Mouse (Mus musculus) CH12.LX (cell line): ENCODE results near the gene Src. TPM values are rescaled to one million over a fixed set of nuclear protein-coding genes. Genes with fewer than 3 reads are reported as not detected.

Experiments
- DNase-seq: peaks from one replicate; pipeline ENCODE4 v3.0.0-alpha.2; 2013; ENCODE audit errors: extremely low read depth
- H3K27ac ChIP-seq: 2 replicates; pipeline ENCODE4 v1.5.1; 2012; ENCODE audit warnings: low read depth, mild to moderate bottlenecking, control low read depth, moderate library complexity; ENCODE audit not compliant: insufficient read depth
- H3K27me3 ChIP-seq: replicated peaks from 2 replicates; pipeline ENCODE3; 2012; ENCODE audit warnings: inconsistent platforms
- H3K36me3 ChIP-seq, 2 experiments: replicated peaks in 1 of 2; 2 replicates each; pipeline versions ENCODE3 to v1.6.1; 2012; ENCODE audit warnings: inconsistent platforms in 1 of 2, low read length in 1 of 2, mild to moderate bottlenecking in 1 of 2, mixed read lengths in 1 of 2, moderate library complexity in 1 of 2; ENCODE audit not compliant: control insufficient read depth in 1 of 2, insufficient read depth in 1 of 2
- H3K4me1 ChIP-seq, 2 experiments: 2 replicates each; pipeline ENCODE4 v1.6.1; 2012; ENCODE audit warnings: inconsistent platforms in 1 of 2, moderate library complexity in 1 of 2; ENCODE audit not compliant: insufficient read depth in 2 of 2, control insufficient read depth in 1 of 2
- H3K4me2 ChIP-seq: 2 replicates; pipeline ENCODE4 v1.6.1; 2012; ENCODE audit warnings: low read depth, mild to moderate bottlenecking, control low read depth; ENCODE audit not compliant: poor library complexity, insufficient read depth, severe bottlenecking
- H3K4me3 ChIP-seq, 3 experiments: fragments of 150-350 bp in 1 of 3; sonication (generic) in 1 of 3; replicated peaks in 1 of 3; 2 replicates each; pipeline versions ENCODE3 to v1.5.1; 2011 to 2012; ENCODE audit warnings: low read depth in 2 of 3, low read length in 2 of 3, mild to moderate bottlenecking in 2 of 3, moderate library complexity in 2 of 3, control low read depth in 1 of 3, improper control_type of control experiment in 1 of 3, inconsistent platforms in 1 of 3, mixed read lengths in 1 of 3; ENCODE audit not compliant: poor library complexity in 1 of 3
- H3K79me2 ChIP-seq: replicated peaks from 2 replicates; pipeline ENCODE4 v1.6.1; 2012; ENCODE audit warnings: mild to moderate bottlenecking, moderate library complexity; ENCODE audit not compliant: control insufficient read depth, poor library complexity, insufficient read depth, severe bottlenecking; ENCODE audit errors: extremely low read depth
- H3K9ac ChIP-seq: 2 replicates; pipeline ENCODE4 v1.6.1; 2012; ENCODE audit warnings: low read depth, mild to moderate bottlenecking, control low read depth, moderate library complexity; ENCODE audit not compliant: insufficient read depth
- H3K9me3 ChIP-seq: replicated peaks from 2 replicates; pipeline ENCODE3; 2012; ENCODE audit warnings: low read length, inconsistent platforms, mixed read lengths
- BHLHE40 ChIP-seq: IDR thresholded peaks from 2 replicates; pipeline ENCODE4 v1.6.1; 2011; ENCODE audit warnings: mild to moderate bottlenecking, low read depth, low read length, improper control_type of control experiment
- CHD1 ChIP-seq: IDR thresholded peaks from 2 replicates; pipeline ENCODE4 v1.6.1; 2012; ENCODE audit warnings: low read depth, low read length, improper control_type of control experiment, inconsistent platforms
- ELF1 ChIP-seq: IDR thresholded peaks from 2 replicates; pipeline ENCODE4 v1.6.1; 2014; ENCODE audit warnings: low read depth, mild to moderate bottlenecking, inconsistent platforms, low read length, improper control_type of control experiment
- EP300 ChIP-seq: IDR thresholded peaks from 2 replicates; pipeline ENCODE4 v1.6.1; 2011; ENCODE audit warnings: low read length, improper control_type of control experiment
- GABPA ChIP-seq: IDR thresholded peaks from 2 replicates; pipeline ENCODE4 v1.6.1; 2012; ENCODE audit warnings: low read depth, low read length, improper control_type of control experiment, inconsistent platforms; ENCODE audit not compliant: insufficient replicate concordance
- JUND ChIP-seq: conservative IDR thresholded peaks from 2 replicates; pipeline ENCODE4 v1.6.1; 2011; ENCODE audit warnings: low read depth, low read length, improper control_type of control experiment
- MEF2A ChIP-seq: IDR thresholded peaks from 2 replicates; pipeline ENCODE4 v1.6.1; 2014; ENCODE audit warnings: low read depth, mild to moderate bottlenecking, inconsistent platforms, low read length, improper control_type of control experiment, borderline replicate concordance
- NRF1 ChIP-seq: IDR thresholded peaks from 2 replicates; pipeline ENCODE4 v1.6.1; 2014; ENCODE audit warnings: low read depth, mild to moderate bottlenecking, inconsistent platforms, low read length, improper control_type of control experiment, moderate library complexity
- POLR2A ChIP-seq: IDR thresholded peaks from 2 replicates; pipeline ENCODE4 v1.6.1; 2011; ENCODE audit warnings: low read depth, mild to moderate bottlenecking, improper control_type of control experiment, low read length
- SIN3A ChIP-seq: IDR thresholded peaks from 2 replicates; pipeline ENCODE4 v1.6.1; 2012; ENCODE audit warnings: low read length, improper control_type of control experiment, inconsistent platforms
- USF1 ChIP-seq: IDR thresholded peaks from 2 replicates; pipeline ENCODE4 v1.6.1; 2014; ENCODE audit warnings: low read depth, mild to moderate bottlenecking, inconsistent platforms, low read length, improper control_type of control experiment
- ZC3H11A ChIP-seq: IDR thresholded peaks from 2 replicates; pipeline ENCODE4 v1.6.1; 2012; ENCODE audit warnings: low read depth, mild to moderate bottlenecking, inconsistent platforms, low read length, improper control_type of control experiment
- dilution Hi-C: fragments of 300-500 bp; cut with MboI; formaldehyde crosslinking; loops from 2 replicates; pipeline ENCODE4 v1.14.3; 2020; ENCODE audit warnings: low sequenced_read_pairs; ENCODE audit not compliant: extremely low pct_unique_long_range_greater_than_20kb, extremely low pct_ligation_motif_present
- in situ Hi-C: fragments of 300-500 bp; cut with MboI; formaldehyde crosslinking; loops from 3 replicates; pipeline ENCODE4 v1.14.3; 2019; ENCODE audit warnings: low sequenced_read_pairs, low pct_ligation_motif_present, low pct_unique_long_range_greater_than_20kb, mixed read lengths
- polyA plus RNA-seq: library from polyadenylated mRNA; unstranded; fragments of >175 nt; gene quantifications from 2 replicates; pipeline ENCODE4 v1.2.1, GENCODE M21; 2012; ENCODE audit warnings: low read depth; ENCODE audit not compliant: insufficient read length
- total RNA-seq, 2 experiments: library from RNA; depleted of rRNA; stranded (reverse); fragments of 300-350 nt in 1 of 2; fragments of >200 nt in 1 of 2; gene quantifications; 2 replicates each; pipeline ENCODE4 v1.2.3; 2012 to 2014

Src gene
- total and polyA plus RNA-seq, 3 experiments, result 0.20 to 0.37 (median 0.25) TPM

DNA sequence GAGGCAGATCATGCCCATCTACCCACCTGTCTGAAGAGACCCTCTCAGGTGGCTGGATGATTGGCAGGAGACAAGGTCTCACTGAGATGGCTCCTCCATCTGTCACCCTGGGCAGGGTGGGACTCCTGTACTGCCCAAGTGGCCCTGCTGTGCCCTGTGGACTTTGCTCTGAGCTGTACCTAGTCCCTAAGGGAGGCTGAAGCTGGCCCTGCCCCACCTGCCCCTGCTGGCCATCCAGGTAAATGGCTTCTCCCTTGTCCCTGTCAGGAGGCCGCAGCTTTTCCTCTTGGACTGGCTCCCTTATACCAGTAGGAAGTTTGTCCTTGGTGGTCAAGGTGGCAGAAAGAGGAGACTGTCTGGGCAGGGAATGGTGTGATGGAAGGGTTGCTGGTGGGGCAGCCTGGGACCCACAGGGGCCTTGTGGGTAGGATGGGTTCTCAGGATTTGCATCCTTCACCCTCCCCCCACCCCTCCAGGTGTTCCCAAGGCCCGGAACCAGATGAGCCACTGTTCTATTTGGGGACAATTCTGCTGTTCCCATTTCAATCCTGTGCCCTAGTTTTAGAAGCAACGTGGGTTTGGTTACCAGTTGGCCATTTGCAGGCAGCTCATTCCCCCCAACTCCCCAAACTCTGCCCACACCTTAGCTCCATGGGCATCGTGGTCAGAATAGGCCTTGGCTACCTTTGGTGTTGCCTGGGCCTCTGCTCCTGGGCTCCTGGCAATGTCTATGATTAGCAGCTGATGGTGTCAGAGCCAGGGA lies 12.6 kb downstream of the Src start:
- Histone ChIP-seq H3K4me2 (no peak overlapping the region), H3K36me3 (no peaks in the 10 kb centered on the region), H3K9me3 (no peaks in the 10 kb centered on the region), H3K79me2 (no peaks in the 10 kb centered on the region), H3K4me1 (peaks cover 13 to 41% of the 10 kb centered on the region in 2 experiments), H3K4me3 (no peak overlapping the region), H3K27me3 (peaks cover 99% of the 10 kb centered on the region), H3K9ac (no peak overlapping the region), H3K27ac (no peak overlapping the region)
- TF ChIP-seq NRF1 (no peak), MEF2A (no peak), USF1 (no peak), EP300 (no peak)
- DNase-seq, result no peak
- dilution Hi-C loops (no loop called here), in situ Hi-C loops (no loop called here)

DNA sequence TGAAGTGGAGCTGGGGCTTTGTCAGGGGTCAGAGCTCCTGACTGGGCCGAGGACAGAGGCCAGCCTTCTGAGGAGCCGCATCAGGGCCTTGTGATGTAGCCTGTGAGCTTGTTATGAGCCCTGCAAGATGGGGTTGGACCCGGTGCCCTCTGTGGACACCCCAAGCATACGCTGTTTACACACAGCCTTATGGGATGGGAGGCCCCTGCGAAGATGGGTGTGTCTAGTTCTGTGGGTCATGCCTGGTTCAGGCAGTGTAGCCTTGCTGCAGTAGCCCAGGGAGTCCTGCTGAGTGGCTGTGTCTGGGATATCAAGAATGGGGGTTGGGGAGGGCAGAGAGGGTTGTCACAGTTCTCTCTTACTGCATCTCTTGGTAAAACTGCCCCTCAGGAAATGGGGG lies 13.7 kb downstream of the Src start:
- TF ChIP-seq POLR2A, result no peak
- TF ChIP-seq SIN3A, result no peak
- no peak for TF ChIP-seq BHLHE40
- TF ChIP-seq ELF1, result no peak
- no peak for TF ChIP-seq ZC3H11A
- TF ChIP-seq JUND, result no peak
- TF ChIP-seq GABPA, result no peak
- H3K27ac ChIP-seq, result no peak overlapping the region
- H3K9ac ChIP-seq, result no peak overlapping the region
- DNase-seq, result no peak
- H3K4me2 ChIP-seq, result no peak overlapping the region
- dilution Hi-C loops, result no loop called here
- peaks cover 13 to 41% of the 10 kb centered on the region in 2 experiments for H3K4me1 ChIP-seq
- peaks cover 97% of the 10 kb centered on the region for H3K27me3 ChIP-seq
- H3K9me3 ChIP-seq, result no peaks in the 10 kb centered on the region
- no peaks in the 10 kb centered on the region for H3K79me2 ChIP-seq
- in situ Hi-C loops, result no loop called here
- H3K36me3 ChIP-seq, result no peaks in the 10 kb centered on the region
- H3K4me3 ChIP-seq, result no peak overlapping the region

DNA sequence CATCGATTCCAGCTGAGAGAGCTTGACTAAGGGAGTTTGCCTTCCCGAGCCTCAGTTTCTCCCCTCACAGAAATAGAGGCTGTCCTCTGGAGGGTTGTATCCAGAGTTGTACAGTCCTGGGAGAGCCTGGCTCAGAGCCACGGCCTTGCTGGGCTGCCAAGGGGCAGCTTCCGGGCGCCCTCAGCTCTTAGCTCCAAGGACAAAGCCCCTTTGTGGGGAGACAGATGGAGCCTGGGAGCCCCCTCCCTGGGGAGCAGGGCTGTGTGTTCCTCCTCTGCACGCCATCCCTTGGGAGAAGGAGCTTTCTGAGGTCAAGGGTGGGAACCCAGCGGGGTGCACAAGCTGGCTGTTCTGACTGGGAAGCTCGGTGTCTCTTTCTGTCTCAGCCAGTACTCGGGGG lies 14.2 kb downstream of the Src start:
- Histone ChIP-seq H3K4me2 (no peak overlapping the region), H3K27ac (no peak overlapping the region), H3K79me2 (no peaks in the 10 kb centered on the region), H3K9me3 (no peaks in the 10 kb centered on the region), H3K27me3 (peaks cover 96% of the 10 kb centered on the region), H3K9ac (no peak overlapping the region), H3K4me1 (peaks cover 13 to 37% of the 10 kb centered on the region in 2 experiments), H3K36me3 (no peaks in the 10 kb centered on the region), H3K4me3 (no peak overlapping the region)
- TF ChIP-seq ELF1 (no peak), NRF1 (no peak), CHD1 (no peak), USF1 (no peak), ZC3H11A (no peak)
- dilution Hi-C loops (no loop called here), in situ Hi-C loops (no loop called here)
- no peak for DNase-seq
